Mouse (Mus musculus) CH12.LX (cell line): ENCODE results near the gene Cryl1. TPM values are rescaled to one million over a fixed set of nuclear protein-coding genes. Genes with fewer than 3 reads are reported as not detected.

ENCODE experiments used
- DNase-seq: peaks from one replicate; pipeline ENCODE4 v3.0.0-alpha.2; 2013; ENCODE audit errors: extremely low read depth
- H3K27ac ChIP-seq: 2 replicates; pipeline ENCODE4 v1.5.1; 2012; ENCODE audit warnings: low read depth, mild to moderate bottlenecking, control low read depth, moderate library complexity; ENCODE audit not compliant: insufficient read depth
- H3K27me3 ChIP-seq: replicated peaks from 2 replicates; pipeline ENCODE3; 2012; ENCODE audit warnings: inconsistent platforms
- H3K36me3 ChIP-seq, 2 experiments: replicated peaks in 1 of 2; 2 replicates each; pipeline versions ENCODE3 to v1.6.1; 2012; ENCODE audit warnings: inconsistent platforms in 1 of 2, low read length in 1 of 2, mild to moderate bottlenecking in 1 of 2, mixed read lengths in 1 of 2, moderate library complexity in 1 of 2; ENCODE audit not compliant: control insufficient read depth in 1 of 2, insufficient read depth in 1 of 2
- H3K4me1 ChIP-seq, 2 experiments: 2 replicates each; pipeline ENCODE4 v1.6.1; 2012; ENCODE audit warnings: inconsistent platforms in 1 of 2, moderate library complexity in 1 of 2; ENCODE audit not compliant: insufficient read depth in 2 of 2, control insufficient read depth in 1 of 2
- H3K4me2 ChIP-seq: 2 replicates; pipeline ENCODE4 v1.6.1; 2012; ENCODE audit warnings: low read depth, mild to moderate bottlenecking, control low read depth; ENCODE audit not compliant: poor library complexity, insufficient read depth, severe bottlenecking
- H3K4me3 ChIP-seq, 3 experiments: fragments of 150-350 bp in 1 of 3; sonication (generic) in 1 of 3; replicated peaks in 1 of 3; 2 replicates each; pipeline versions ENCODE3 to v1.5.1; 2011 to 2012; ENCODE audit warnings: low read depth in 2 of 3, low read length in 2 of 3, mild to moderate bottlenecking in 2 of 3, moderate library complexity in 2 of 3, control low read depth in 1 of 3, improper control_type of control experiment in 1 of 3, inconsistent platforms in 1 of 3, mixed read lengths in 1 of 3; ENCODE audit not compliant: poor library complexity in 1 of 3
- H3K79me2 ChIP-seq: replicated peaks from 2 replicates; pipeline ENCODE4 v1.6.1; 2012; ENCODE audit warnings: mild to moderate bottlenecking, moderate library complexity; ENCODE audit not compliant: control insufficient read depth, poor library complexity, insufficient read depth, severe bottlenecking; ENCODE audit errors: extremely low read depth
- H3K9ac ChIP-seq: 2 replicates; pipeline ENCODE4 v1.6.1; 2012; ENCODE audit warnings: low read depth, mild to moderate bottlenecking, control low read depth, moderate library complexity; ENCODE audit not compliant: insufficient read depth
- H3K9me3 ChIP-seq: replicated peaks from 2 replicates; pipeline ENCODE3; 2012; ENCODE audit warnings: low read length, inconsistent platforms, mixed read lengths
- CHD1 ChIP-seq: IDR thresholded peaks from 2 replicates; pipeline ENCODE4 v1.6.1; 2012; ENCODE audit warnings: low read depth, low read length, improper control_type of control experiment, inconsistent platforms
- CHD2 ChIP-seq: IDR thresholded peaks from 2 replicates; pipeline ENCODE4 v1.6.1; 2011; ENCODE audit warnings: low read length, improper control_type of control experiment
- CTCF ChIP-seq, 2 experiments: IDR thresholded peaks in 1 of 2; conservative IDR thresholded peaks in 1 of 2; 2 replicates each; pipeline ENCODE4 v1.5.1; 2011 to 2012; ENCODE audit warnings: low read depth in 2 of 2, low read length in 2 of 2, improper control_type of control experiment in 1 of 2, inconsistent platforms in 1 of 2, mild to moderate bottlenecking in 1 of 2, moderate library complexity in 1 of 2
- E2F4 ChIP-seq: IDR thresholded peaks from 2 replicates; pipeline ENCODE4 v1.6.1; 2011; ENCODE audit warnings: low read depth, low read length, improper control_type of control experiment; ENCODE audit not compliant: insufficient replicate concordance
- EP300 ChIP-seq: IDR thresholded peaks from 2 replicates; pipeline ENCODE4 v1.6.1; 2011; ENCODE audit warnings: low read length, improper control_type of control experiment
- ETS1 ChIP-seq: conservative IDR thresholded peaks from 2 replicates; pipeline ENCODE4 v1.6.1; 2012; ENCODE audit warnings: low read depth, mild to moderate bottlenecking, inconsistent platforms, low read length, improper control_type of control experiment, moderate library complexity
- GABPA ChIP-seq: IDR thresholded peaks from 2 replicates; pipeline ENCODE4 v1.6.1; 2012; ENCODE audit warnings: low read depth, low read length, improper control_type of control experiment, inconsistent platforms; ENCODE audit not compliant: insufficient replicate concordance
- HCFC1 ChIP-seq: IDR thresholded peaks from 2 replicates; pipeline ENCODE4 v1.6.1; 2012; ENCODE audit warnings: low read depth, mild to moderate bottlenecking, inconsistent platforms, low read length, improper control_type of control experiment
- JUN ChIP-seq: IDR thresholded peaks from 2 replicates; pipeline ENCODE4 v1.6.1; 2011; ENCODE audit warnings: low read depth, mild to moderate bottlenecking, low read length, improper control_type of control experiment, moderate library complexity; ENCODE audit not compliant: insufficient read depth
- JUND ChIP-seq: conservative IDR thresholded peaks from 2 replicates; pipeline ENCODE4 v1.6.1; 2011; ENCODE audit warnings: low read depth, low read length, improper control_type of control experiment
- MAX ChIP-seq: IDR thresholded peaks from 2 replicates; pipeline ENCODE4 v1.6.1; 2011; ENCODE audit warnings: low read length, improper control_type of control experiment
- MAZ ChIP-seq: IDR thresholded peaks from 2 replicates; pipeline ENCODE4 v1.6.1; 2012; ENCODE audit warnings: low read depth, mild to moderate bottlenecking, inconsistent platforms, low read length, improper control_type of control experiment, moderate library complexity
- MEF2A ChIP-seq: IDR thresholded peaks from 2 replicates; pipeline ENCODE4 v1.6.1; 2014; ENCODE audit warnings: low read depth, mild to moderate bottlenecking, inconsistent platforms, low read length, improper control_type of control experiment, borderline replicate concordance
- MYC ChIP-seq: IDR thresholded peaks from 2 replicates; pipeline ENCODE4 v1.6.1; 2011; ENCODE audit warnings: low read depth, mild to moderate bottlenecking, improper control_type of control experiment, low read length
- NELFE ChIP-seq: IDR thresholded peaks from 2 replicates; pipeline ENCODE4 v1.6.1; 2011; ENCODE audit warnings: low read depth, low read length, improper control_type of control experiment
- NRF1 ChIP-seq: IDR thresholded peaks from 2 replicates; pipeline ENCODE4 v1.6.1; 2014; ENCODE audit warnings: low read depth, mild to moderate bottlenecking, inconsistent platforms, low read length, improper control_type of control experiment, moderate library complexity
- PAX5 ChIP-seq: IDR thresholded peaks from 2 replicates; pipeline ENCODE4 v1.6.1; 2012; ENCODE audit warnings: low read length, inconsistent platforms, mixed read lengths
- POLR2A ChIP-seq: IDR thresholded peaks from 2 replicates; pipeline ENCODE4 v1.6.1; 2011; ENCODE audit warnings: low read depth, mild to moderate bottlenecking, improper control_type of control experiment, low read length
- POLR2AphosphoS2 ChIP-seq: IDR thresholded peaks from 2 replicates; pipeline ENCODE4 v1.6.1; 2011; ENCODE audit warnings: low read depth, low read length, improper control_type of control experiment
- RAD21 ChIP-seq: IDR thresholded peaks from 2 replicates; pipeline ENCODE4 v1.6.1; 2011; ENCODE audit warnings: low read depth, mild to moderate bottlenecking, low read length, improper control_type of control experiment, moderate library complexity
- RCOR1 ChIP-seq: conservative IDR thresholded peaks from 2 replicates; pipeline ENCODE4 v1.6.1; 2012; ENCODE audit warnings: low read depth, mild to moderate bottlenecking, inconsistent platforms, low read length, improper control_type of control experiment
- SMC3 ChIP-seq: IDR thresholded peaks from 2 replicates; pipeline ENCODE4 v1.6.1; 2011; ENCODE audit warnings: low read depth, low read length, improper control_type of control experiment
- TBP ChIP-seq: conservative IDR thresholded peaks from 2 replicates; pipeline ENCODE4 v1.6.1; 2011; ENCODE audit warnings: low read depth, low read length, improper control_type of control experiment
- UBTF ChIP-seq: IDR thresholded peaks from 2 replicates; pipeline ENCODE4 v1.6.1; 2012; ENCODE audit warnings: low read depth, mild to moderate bottlenecking, inconsistent platforms, low read length, improper control_type of control experiment, moderate library complexity
- USF1 ChIP-seq: IDR thresholded peaks from 2 replicates; pipeline ENCODE4 v1.6.1; 2014; ENCODE audit warnings: low read depth, mild to moderate bottlenecking, inconsistent platforms, low read length, improper control_type of control experiment
- ZMIZ1 ChIP-seq: IDR thresholded peaks from 2 replicates; pipeline ENCODE4 v1.6.1; 2012; ENCODE audit warnings: low read depth, mild to moderate bottlenecking, inconsistent platforms, low read length, improper control_type of control experiment
- dilution Hi-C: fragments of 300-500 bp; cut with MboI; formaldehyde crosslinking; loops from 2 replicates; pipeline ENCODE4 v1.14.3; 2020; ENCODE audit warnings: low sequenced_read_pairs; ENCODE audit not compliant: extremely low pct_unique_long_range_greater_than_20kb, extremely low pct_ligation_motif_present
- in situ Hi-C: fragments of 300-500 bp; cut with MboI; formaldehyde crosslinking; loops from 3 replicates; pipeline ENCODE4 v1.14.3; 2019; ENCODE audit warnings: low sequenced_read_pairs, low pct_ligation_motif_present, low pct_unique_long_range_greater_than_20kb, mixed read lengths
- polyA plus RNA-seq: library from polyadenylated mRNA; unstranded; fragments of >175 nt; gene quantifications from 2 replicates; pipeline ENCODE4 v1.2.1, GENCODE M21; 2012; ENCODE audit warnings: low read depth; ENCODE audit not compliant: insufficient read length
- total RNA-seq, 2 experiments: library from RNA; depleted of rRNA; stranded (reverse); fragments of 300-350 nt in 1 of 2; fragments of >200 nt in 1 of 2; gene quantifications; 2 replicates each; pipeline ENCODE4 v1.2.3; 2012 to 2014

Cryl1 gene
- total and polyA plus RNA-seq, 3 experiments: 13.1 to 33.7 (median 31.8) TPM

GRCm38 (mm10) chr14:57248661-57249060 is 149.7 kb downstream of the Cryl1 start:
- in situ Hi-C loops (no loop called here), dilution Hi-C loops (no loop called here)
- Histone ChIP-seq H3K4me2 (no peak overlapping the region), H3K9me3 (no peaks in the 10 kb centered on the region), H3K36me3 (no peaks in the 10 kb centered on the region), H3K4me1 (no peaks in the 10 kb centered on the region), H3K27me3 (no peaks in the 10 kb centered on the region), H3K9ac (no peak overlapping the region), H3K4me3 (no peak overlapping the region), H3K79me2 (no peaks in the 10 kb centered on the region), H3K27ac (no peak overlapping the region)
- no peak for DNase-seq
- TF ChIP-seq GABPA (no peak), SMC3 (no peak), MEF2A (no peak), CTCF (conservative IDR thresholded peaks at IDR 0.05 in 1 of 2, IDR thresholded peaks at IDR 0.05 in 1 of 2; ENCODE audit: low read depth in 2 of 2, low read length in 2 of 2) (no peak), CHD1 (no peak), POLR2AphosphoS2 (no peak), TBP (no peak), E2F4 (no peak), CHD2 (no peak), NELFE (no peak), MYC (no peak), POLR2A (no peak), JUND (no peak), ETS1 (no peak), MAZ (no peak), RCOR1 (no peak), MAX (no peak)

GRCm38 (mm10) chr14:57246575-57246974 is 151.8 kb downstream of the Cryl1 start:
- Histone ChIP-seq H3K27ac (no peak overlapping the region), H3K9ac (no peak overlapping the region), H3K27me3 (no peaks in the 10 kb centered on the region), H3K4me1 (peaks cover 0 to 8% of the 10 kb centered on the region in 2 experiments; a peak in 2 of 4 replicates), H3K4me3 (no peak overlapping the region), H3K79me2 (no peaks in the 10 kb centered on the region), H3K4me2 (no peak overlapping the region), H3K9me3 (no peaks in the 10 kb centered on the region), H3K36me3 (no peaks in the 10 kb centered on the region)
- DNase-seq: no peak
- in situ Hi-C loops: no loop called here
- dilution Hi-C loops: no loop called here
- TF ChIP-seq ETS1 (no peak), HCFC1 (no peak), TBP (no peak), GABPA (no peak), NELFE (no peak), RAD21 (no peak), USF1 (no peak), UBTF (no peak), ZMIZ1 (no peak), PAX5 (no peak), POLR2AphosphoS2 (no peak), CTCF (conservative IDR thresholded peaks at IDR 0.05 in 1 of 2, IDR thresholded peaks at IDR 0.05 in 1 of 2; ENCODE audit: low read depth in 2 of 2, low read length in 2 of 2) (no peak), NRF1 (no peak), JUN (no peak), MAX (no peak), MYC (no peak), JUND (no peak), EP300 (no peak)
